Comparison of ENCODE assay signal across 9 mouse cellular contexts in the genomic region with DNA sequence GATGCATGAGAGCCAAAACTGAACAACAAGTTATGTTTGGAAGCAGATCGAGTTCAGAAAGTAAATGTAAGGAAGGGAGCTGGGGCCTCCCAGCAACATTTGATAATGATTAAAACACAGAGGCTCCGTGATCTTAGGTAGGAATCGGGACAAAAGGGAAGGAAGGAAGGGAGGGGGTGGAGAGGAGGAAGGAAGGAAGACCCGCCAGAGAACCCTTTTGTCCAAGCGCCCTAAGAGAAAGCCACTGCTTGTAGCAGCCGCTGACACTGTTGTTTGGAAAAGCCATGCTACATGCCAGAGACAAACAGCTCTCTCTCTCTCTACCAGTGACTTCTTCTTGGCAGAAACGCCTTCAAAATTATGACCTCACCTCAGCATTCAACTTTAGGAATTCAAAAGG. TPM values are rescaled to one million over a fixed set of nuclear protein-coding genes. Genes with fewer than 3 reads are reported as not detected.
A peak's percentile ranks its signal among the peaks of the same experiment; 100 is the strongest.
DNase-seq lines count a peak whose midpoint lies in the region; ATAC-seq and TF ChIP-seq lines count a peak whose summit lies in the region.
"Had no signal": no experiment of that assay in that cellular context is flagged by ENCODE, and none has a peak within 500 bp of the region (broad histone marks: within the 10 kb centered on the region; RNA-seq: fewer than 3 reads in every experiment).

No protein-coding gene starts in this region.

- TF ChIP-seq CTCF in lung, adult 2 months (IDR thresholded peaks at IDR 0.05; ENCODE audit: insufficient read depth, low read length), result no peak
- TF ChIP-seq CTCF in kidney, postnatal 0 days (IDR thresholded peaks at IDR 0.05; ENCODE audit: low read depth), result no peak
- TF ChIP-seq CTCF in thymus, adult 2 months (IDR thresholded peaks at IDR 0.05; ENCODE audit: borderline replicate concordance, control insufficient read depth, extremely low read depth, insufficient read depth, low read length, poor library complexity), result no peak

- WGBS in lung, adult 2 months, result 43% methylated on average over 7 of the region's 7 CpGs
- 62% methylated on average over 7 of the region's 7 CpGs for WGBS in kidney, postnatal 0 days
- WGBS in thymus, adult 2 months, result 85% methylated on average over 7 of the region's 7 CpGs

- no peak overlapping the region for H3K4me2 ChIP-seq in kidney, postnatal 0 days (ENCODE audit: low read length)
- H3K4me2 ChIP-seq: limb, embryonic 13.5 days had no signal

- TF ChIP-seq POLR2A in lung, adult 2 months (IDR thresholded peaks at IDR 0.05; ENCODE audit: borderline replicate concordance, extremely low read depth, low read depth, low read length), result no peak
- TF ChIP-seq POLR2A in thymus, adult 2 months (IDR thresholded peaks at IDR 0.05; ENCODE audit: control insufficient read depth, extremely low read depth, insufficient read depth, low read length, poor library complexity), result no peak

- ATAC-seq in kidney, postnatal 0 days (replicated peaks; ENCODE audit: low FRiP score, low read depth), result no peak

- no peaks in the 10 kb centered on the region for H3K27me3 ChIP-seq in kidney, postnatal 0 days (ENCODE audit: insufficient read depth, low read length)
- H3K27me3 ChIP-seq in thymus, adult 2 months (ENCODE audit: control insufficient read depth, insufficient read depth, low read length), result no peaks in the 10 kb centered on the region
- H3K27me3 ChIP-seq: limb, embryonic 13.5 days had no signal

- no peaks in the 10 kb centered on the region for H3K9me3 ChIP-seq in kidney, postnatal 0 days (replicated peaks; ENCODE audit: low read length)
- H3K9me3 ChIP-seq: limb, embryonic 13.5 days had no signal

- peak; percentile 43 to 67 for DNase-seq in lung, adult 18-20 months
- no peak for DNase-seq in lung, adult 2 months
- peak; percentile 37 to 77 for DNase-seq in heart, adult 18-20 months
- DNase-seq in kidney, postnatal 0 days (ENCODE audit: low spot score), result no peak
- peak; percentile 25 for DNase-seq in skeletal muscle tissue, adult 2 months (ENCODE audit: low read depth, low spot score)
- DNase-seq in thymus, adult 2 months, result no peak
- no peak for DNase-seq in testis, postnatal 10 days (ENCODE audit: low spot score)
- DNase-seq in left cerebral cortex, adult 8-10 months (ENCODE audit: low spot score in 2 of 2), result no peak

- H3K27ac ChIP-seq in kidney, postnatal 0 days, result peak overlapping the region; percentile 60
- H3K27ac ChIP-seq in thymus, adult 2 months (ENCODE audit: control insufficient read depth, insufficient read depth, low read length), result no peak overlapping the region
- H3K27ac ChIP-seq: limb, embryonic 13.5 days had no signal

- H3K4me3 ChIP-seq in lung, adult 2 months (replicated peaks; ENCODE audit: extremely low read depth, low read depth, low read length), result no peak overlapping the region
- H3K4me3 ChIP-seq in kidney, postnatal 0 days (replicated peaks; ENCODE audit: low read depth, low read length), result no peak overlapping the region
- no peak overlapping the region for H3K4me3 ChIP-seq in thymus, adult 2 months (ENCODE audit: control insufficient read depth, insufficient read depth, low read length)
- H3K4me3 ChIP-seq: limb, embryonic 13.5 days had no signal

- H3K9ac ChIP-seq in kidney, postnatal 0 days (ENCODE audit: low read depth, low read length), result no peak overlapping the region
- H3K9ac ChIP-seq: limb, embryonic 13.5 days had no signal

- no peaks in the 10 kb centered on the region for H3K36me3 ChIP-seq in kidney, postnatal 0 days (ENCODE audit: insufficient read depth, low read length)
- no peaks in the 10 kb centered on the region for H3K36me3 ChIP-seq in thymus, adult 2 months (ENCODE audit: control insufficient read depth, insufficient read depth, low read length)

- peaks cover 8% of the 10 kb centered on the region for H3K4me1 ChIP-seq in lung, adult 2 months (ENCODE audit: control insufficient read depth, insufficient read depth, low read length)
- H3K4me1 ChIP-seq in kidney, postnatal 0 days (replicated peaks; ENCODE audit: insufficient read depth, low read length), result no peaks in the 10 kb centered on the region
- H3K4me1 ChIP-seq in thymus, adult 2 months (replicated peaks; ENCODE audit: control insufficient read depth, insufficient read depth, low read length), result peaks cover 1% of the 10 kb centered on the region; the same call in 1 of the 2 replicates
- H3K4me1 ChIP-seq: limb, embryonic 13.5 days had no signal

RNA-seq across cellular contexts. Expression of gene Rasal2, which starts 5.5 kb away (rescaled TPM):
- 7.6 and 10.4 TPM in 2 replicates for polyA plus RNA-seq in lung, adult 2 months (2012; rRNA removed)
- 10 to 100 TPM; 19.8 to 23.9 TPM for total RNA-seq in heart, adult 18-20 months (2021)
- 7.5 and 9.5 TPM in 2 replicates for polyA plus RNA-seq in kidney, postnatal 0 days (2015; fragmentation: Nextera tagmentation; extraction: Ambion mirVana)
- polyA plus RNA-seq in thymus, adult 2 months (2012; rRNA removed), result 1.3 TPM in 2 replicates
- total RNA-seq in left cerebral cortex, adult 8-10 months (2022), result 10 to 100 TPM; 72.5 to 78.8 (median 74.9) TPM

RNA-seq across cellular contexts. Expression of gene Cryzl2, which starts 40.5 kb away (rescaled TPM):
- polyA plus RNA-seq in lung, adult 2 months (2012; rRNA removed), result 13.3 and 15.0 TPM in 2 replicates
- total RNA-seq in heart, adult 18-20 months (2021), result 10 to 100 TPM; 11.7 to 13.9 TPM
- polyA plus RNA-seq in kidney, postnatal 0 days (2015; fragmentation: Nextera tagmentation; extraction: Ambion mirVana), result 46.9 and 58.5 TPM in 2 replicates
- 6.6 and 8.4 TPM in 2 replicates for polyA plus RNA-seq in thymus, adult 2 months (2012; rRNA removed)
- total RNA-seq in left cerebral cortex, adult 8-10 months (2022), result 1 to 10 TPM; 5.4 to 8.3 (median 7.5) TPM

Comparison
In these comparisons a context has a peak if more than half of its experiments do, and no peak if none do; other contexts are left out.
1. DNase-seq: peak in lung, adult 18-20 months (2 of 2), heart, adult 18-20 months (2 of 2) and skeletal muscle tissue, adult 2 months (single experiment); none in lung, adult 2 months (single experiment), kidney, postnatal 0 days (single experiment), thymus, adult 2 months (single experiment), testis, postnatal 10 days (single experiment) and left cerebral cortex, adult 8-10 months (0 of 2).